Mouse (Mus musculus): ENCODE data around the gene Il4i1.

DNA sequence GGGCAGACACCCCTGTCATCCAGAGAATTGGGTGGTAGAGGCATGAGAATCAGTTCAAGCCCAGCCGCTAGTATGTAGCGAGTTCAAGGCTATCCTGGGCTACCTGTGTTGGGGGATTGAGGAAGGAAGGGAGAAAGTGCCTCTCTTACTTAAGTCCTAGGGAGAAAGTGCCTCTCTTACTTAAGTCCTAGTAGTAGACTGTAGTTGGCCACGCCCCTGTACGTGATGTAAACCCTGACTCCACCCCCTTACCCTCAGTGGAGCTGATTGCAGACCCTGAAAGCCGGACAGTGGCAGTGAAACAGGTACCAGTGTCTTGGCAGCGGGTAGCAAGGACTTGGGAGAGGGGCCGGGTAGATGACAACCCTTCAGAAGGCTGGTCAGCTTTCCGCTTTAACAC lies 41.7 kb downstream of the Il4i1 start:
- TF ChIP-seq CTCF (IDR thresholded peaks at IDR 0.05; ENCODE audit: insufficient read depth, low read depth, low read length): no peak
- no peak for TF ChIP-seq POLR2A (IDR thresholded peaks at IDR 0.05; ENCODE audit: insufficient read depth, low read depth, low read length)

All from olfactory bulb, adult 2 months (tissue).